Mouse (Mus musculus) liver, embryonic 11.5 days (tissue): Measurements from ENCODE around the gene Tmem150c. TPM values are rescaled to one million over a fixed set of nuclear protein-coding genes. Genes with fewer than 3 reads are reported as not detected.

Source experiments
- ATAC-seq: fragments of 200-750 bp; cut with Nextera tagmentation; replicated peaks from 2 replicates; pipeline ENCODE4 v1.8.0; 2017; ENCODE audit warnings: moderate number of reproducible peaks, mild to moderate bottlenecking, moderate TSS enrichment, moderate library complexity; ENCODE audit not compliant: low FRiP score
- DNase-seq: peaks from one replicate; pipeline ENCODE4 v3.0.0-alpha.2; 2017; ENCODE audit warnings: low spot score
- H3K27ac ChIP-seq: fragments of 300-500 bp; sonication (generic); 2 replicates; pipeline ENCODE4 v1.5.1; 2014; ENCODE audit warnings: mild to moderate bottlenecking, low read depth, low read length, control low read depth
- H3K27me3 ChIP-seq: fragments of 300-500 bp; sonication (generic); replicated peaks from 2 replicates; pipeline ENCODE4 v1.6.1; 2014; ENCODE audit warnings: low read length, mixed read lengths; ENCODE audit not compliant: control insufficient read depth, insufficient read depth
- H3K36me3 ChIP-seq: fragments of 300-500 bp; sonication (generic); 2 replicates; pipeline ENCODE4 v1.6.1; 2014; ENCODE audit warnings: mild to moderate bottlenecking, low read length, moderate library complexity, mixed read lengths; ENCODE audit not compliant: control insufficient read depth, insufficient read depth
- H3K4me1 ChIP-seq: fragments of 300-500 bp; sonication (generic); replicated peaks from 2 replicates; pipeline ENCODE4 v1.6.1; 2014; ENCODE audit warnings: low read length, mixed read lengths; ENCODE audit not compliant: control insufficient read depth, insufficient read depth
- H3K4me2 ChIP-seq: fragments of 300-500 bp; sonication (generic); 2 replicates; pipeline ENCODE4 v1.6.1; 2014; ENCODE audit warnings: mild to moderate bottlenecking, control low read depth, moderate library complexity
- H3K4me3 ChIP-seq: fragments of 300-500 bp; sonication (generic); 2 replicates; pipeline ENCODE4 v1.5.1; 2014; ENCODE audit warnings: low read depth, low read length, control low read depth
- H3K9ac ChIP-seq: fragments of 300-500 bp; sonication (generic); 2 replicates; pipeline ENCODE4 v1.6.1; 2014; ENCODE audit warnings: low read depth, low read length, control low read depth
- H3K9me3 ChIP-seq: fragments of 300-500 bp; sonication (generic); 2 replicates; pipeline ENCODE4 v1.6.1; 2016; ENCODE audit warnings: low read length, inconsistent platforms, mixed read lengths; ENCODE audit not compliant: control insufficient read depth
- WGBS: fragments of 180-500 bp; shearing (Covaris S2); extraction: QIAGEN DNeasy Blood & Tissue Kit; methylation state at CpG from one replicate; pipeline ENCODE4 v1.1.7; 2014; 5-methylcytosine and 5-hydroxymethylcytosine counted together
- polyA plus RNA-seq: library from polyadenylated mRNA; unstranded; fragments of >200 nt; fragmentation: Nextera tagmentation; extraction: Ambion mirVana; gene quantifications from 2 replicates; pipeline ENCODE4 v1.2.1, GENCODE M21; 2014

Gene Tmem150c
- polyA plus RNA-seq, 1 experiment from 2014 or later: 2.3 TPM

GRCm38 (mm10) chr5:100047143-100047640 is 112.4 kb downstream of the Tmem150c start:
- Histone ChIP-seq H3K36me3 (peaks cover 7% of the 10 kb centered on the region; the same call in 1 of the 2 replicates), H3K9me3 (no peaks in the 10 kb centered on the region), H3K27me3 (no peaks in the 10 kb centered on the region), H3K4me3 (no peak overlapping the region), H3K4me2 (no peak overlapping the region), H3K27ac (no peak overlapping the region), H3K4me1 (peaks cover 22% of the 10 kb centered on the region), H3K9ac (no peak overlapping the region)
- DNase-seq (no peak), ATAC-seq (no peak)
- 71% methylated on average over 8 of the region's 8 CpGs for WGBS

GRCm38 (mm10) chr5:100046096-100046495 is 113.5 kb downstream of the Tmem150c start:
- Histone ChIP-seq H3K4me3 (no peak overlapping the region), H3K4me1 (peaks cover 30% of the 10 kb centered on the region), H3K27ac (no peak overlapping the region), H3K9ac (no peak overlapping the region), H3K36me3 (peaks cover 4% of the 10 kb centered on the region; the same call in 1 of the 2 replicates), H3K4me2 (no peak overlapping the region), H3K27me3 (no peaks in the 10 kb centered on the region), H3K9me3 (no peaks in the 10 kb centered on the region)
- ATAC-seq (no peak), DNase-seq (no peak)
- WGBS: 75% methylated on average over 3 of the region's 3 CpGs

- Histone ChIP-seq H3K9ac (no peak overlapping the region), H3K27ac (no peak overlapping the region), H3K4me1 (peaks cover 32% of the 10 kb centered on the region), H3K4me3 (no peak overlapping the region), H3K4me2 (no peak overlapping the region), H3K27me3 (no peaks in the 10 kb centered on the region), H3K36me3 (peaks cover 2% of the 10 kb centered on the region; the same call in 1 of the 2 replicates), H3K9me3 (no peaks in the 10 kb centered on the region)
- WGBS: 76% methylated on average over 5 of the region's 5 CpGs
- DNase-seq: no peak
- ATAC-seq: no peak
Observed at GRCm38 (mm10) chr5:100044621-100045020, 115.0 kb downstream of the Tmem150c start.

- WGBS: 72% methylated on average over 4 of the region's 4 CpGs
- H3K27me3 ChIP-seq: no peaks in the 10 kb centered on the region
- DNase-seq (no peak), ATAC-seq (no peak)
- no peak overlapping the region for H3K4me3 ChIP-seq
- no peak overlapping the region for H3K4me2 ChIP-seq
- H3K4me1 ChIP-seq: peaks cover 29% of the 10 kb centered on the region
- no peaks in the 10 kb centered on the region for H3K9me3 ChIP-seq
- H3K9ac ChIP-seq: no peak overlapping the region
- no peaks in the 10 kb centered on the region; the same call in 1 of the 2 replicates for H3K36me3 ChIP-seq
- no peak overlapping the region for H3K27ac ChIP-seq
Observed at GRCm38 (mm10) chr5:100044030-100044429, 115.6 kb downstream of the Tmem150c start.

GRCm38 (mm10) chr5:100043361-100043760 is 116.2 kb downstream of the Tmem150c start:
- DNase-seq: no peak
- peaks cover 29% of the 10 kb centered on the region for H3K4me1 ChIP-seq
- no peak overlapping the region for H3K27ac ChIP-seq
- WGBS: 91% methylated on average over 5 of the region's 5 CpGs
- no peaks in the 10 kb centered on the region for H3K27me3 ChIP-seq
- H3K9ac ChIP-seq: no peak overlapping the region
- no peak overlapping the region for H3K4me2 ChIP-seq
- H3K36me3 ChIP-seq: no peaks in the 10 kb centered on the region; the same call in 1 of the 2 replicates
- no peak for ATAC-seq
- no peaks in the 10 kb centered on the region for H3K9me3 ChIP-seq
- H3K4me3 ChIP-seq: no peak overlapping the region

GRCm38 (mm10) chr5:100042467-100042866 is 117.1 kb downstream of the Tmem150c start:
- DNase-seq (no peak), ATAC-seq (no peak)
- WGBS: 90% methylated on average over 8 of the region's 8 CpGs
- Histone ChIP-seq H3K9me3 (no peaks in the 10 kb centered on the region), H3K4me2 (no peak overlapping the region), H3K4me3 (no peak overlapping the region), H3K9ac (no peak overlapping the region), H3K27me3 (no peaks in the 10 kb centered on the region), H3K27ac (no peak overlapping the region), H3K4me1 (peaks cover 26% of the 10 kb centered on the region), H3K36me3 (peaks cover 2% of the 10 kb centered on the region; the same call in 1 of the 2 replicates)

GRCm38 (mm10) chr5:100041272-100041671 is 118.3 kb downstream of the Tmem150c start:
- Histone ChIP-seq H3K27me3 (no peaks in the 10 kb centered on the region), H3K4me3 (peak overlapping the region; percentile 31), H3K9ac (no peak overlapping the region), H3K4me1 (peaks cover 31% of the 10 kb centered on the region), H3K27ac (no peak overlapping the region), H3K9me3 (no peaks in the 10 kb centered on the region), H3K4me2 (peak overlapping the region; percentile 79), H3K36me3 (peaks cover 11% of the 10 kb centered on the region; the same call in 1 of the 2 replicates)
- no peak for ATAC-seq
- DNase-seq: no peak
- WGBS: 64% methylated on average over 4 of the region's 4 CpGs

- Histone ChIP-seq H3K9me3 (no peaks in the 10 kb centered on the region), H3K27ac (peak overlapping the region; percentile 98), H3K36me3 (peaks cover 16% of the 10 kb centered on the region; the same call in 1 of the 2 replicates), H3K9ac (peak overlapping the region; percentile 100), H3K27me3 (no peaks in the 10 kb centered on the region), H3K4me1 (peaks cover 31% of the 10 kb centered on the region), H3K4me2 (peak overlapping the region; percentile 79), H3K4me3 (peak overlapping the region; percentile 93)
- 1% methylated on average over 19 of the region's 19 CpGs for WGBS
- DNase-seq (no peak), ATAC-seq (no peak)
Observed at GRCm38 (mm10) chr5:100040281-100040784, 119.3 kb downstream of the Tmem150c start.

- H3K9ac ChIP-seq: peak within 1 kb of the TSS; percentile 100
- peaks cover 27% of the 10 kb centered on the region for H3K4me1 ChIP-seq
Observed at GRCm38 (mm10) chr5:100039602-100040142, 119.9 kb downstream of the Tmem150c start, which contains the start of the genes Hnrnpdl and Enoph1. Gene Hnrnpdl (minus strand): TSS chr5:100039664. Gene Enoph1 (plus strand): TSS chr5:100039985.

More at GRCm38 (mm10) chr5:100039602-100040142, 119.9 kb downstream of the Tmem150c start, which contains the start of the genes Hnrnpdl and Enoph1:
- Histone ChIP-seq H3K4me3 (peak within 1 kb of the TSS; percentile 93), H3K27ac (peak within 1 kb of the TSS; percentile 98), H3K27me3 (no peaks in the 10 kb centered on the region), H3K36me3 (peaks cover 20% of the 10 kb centered on the region), H3K9me3 (no peaks in the 10 kb centered on the region), H3K4me2 (peak within 1 kb of the TSS; percentile 83)
- peak; percentile 82 for ATAC-seq
- peak; percentile 96 for DNase-seq
- under 1% methylated on average over 47 of the region's 57 CpGs for WGBS
